ENCODE assay signal across 10 mouse cellular contexts in genomic region chr11:44330851-44331773, GRCm38 (mm10).
DNase-seq lines count a peak whose midpoint lies in the region; ATAC-seq lines count a peak whose summit lies in the region.
"Had no signal": no experiment of that assay in that cellular context is flagged by ENCODE, and none has a peak within 500 bp of the region (broad histone marks: within the 10 kb centered on the region; RNA-seq: fewer than 3 reads in every experiment).

No protein-coding gene starts in this region.

- no peaks in the 10 kb centered on the region for H3K36me3 ChIP-seq in forebrain, embryonic 16.5 days (ENCODE audit: control insufficient read depth, insufficient read depth)
- H3K36me3 ChIP-seq in intestine, embryonic 15.5 days, result no peaks in the 10 kb centered on the region
- H3K36me3 ChIP-seq in midbrain, embryonic 16.5 days (ENCODE audit: control insufficient read depth, insufficient read depth, low read length), result no peaks in the 10 kb centered on the region
- H3K36me3 ChIP-seq: embryonic facial prominence, embryonic 12.5 days had no signal

- intact Hi-C loops in left cerebral cortex, postnatal 10 days (cut with DNase I), result loop anchor here (1.0 to 2.0 kb wide), 2 partner anchors 494 to 564 kb away; no protein-coding TSS in a partner anchor

- ATAC-seq in forebrain, embryonic 16.5 days, result peak; percentile 87
- peak; percentile 71; the same call in 1 of the 2 replicates for ATAC-seq in intestine, embryonic 15.5 days
- peak; percentile 86 for ATAC-seq in midbrain, embryonic 16.5 days

- peak; percentile 69 for DNase-seq in ovary, postnatal 14 days (ENCODE audit: low spot score)
- no peak for DNase-seq in ovary, postnatal 10 days (ENCODE audit: low spot score)
- peak; percentile 26 for DNase-seq in cerebellum, adult 11 months
- DNase-seq in left cerebral cortex, postnatal 10 days (ENCODE audit: extremely low spot score in 1 of 2, low spot score in 2 of 2), result peak; percentile 51 to 83
- DNase-seq in telencephalon, adult 2 months (ENCODE audit: low read depth, low spot score), result peak; percentile 31

- no peak overlapping the region for H3K4me3 ChIP-seq in forebrain, embryonic 16.5 days (replicated peaks; ENCODE audit: low read length)
- no peak overlapping the region for H3K4me3 ChIP-seq in intestine, embryonic 15.5 days (replicated peaks)
- no peak overlapping the region; the same call in 1 of the 2 replicates for H3K4me3 ChIP-seq in midbrain, embryonic 16.5 days (ENCODE audit: low read depth, low read length)
- H3K4me3 ChIP-seq: embryonic facial prominence, embryonic 12.5 days; myocyte had no signal

- H3K27me3 ChIP-seq in forebrain, embryonic 16.5 days (replicated peaks; ENCODE audit: control insufficient read depth, insufficient read depth, low read length), result no peaks in the 10 kb centered on the region
- H3K27me3 ChIP-seq in intestine, embryonic 15.5 days (replicated peaks), result 0 out of 2 replicates have a peak, but pooled peaks cover 3% of the 10 kb centered on the region
- H3K27me3 ChIP-seq in midbrain, embryonic 16.5 days (ENCODE audit: control insufficient read depth, insufficient read depth, low read depth, low read length), result no peaks in the 10 kb centered on the region
- H3K27me3 ChIP-seq: embryonic facial prominence, embryonic 12.5 days had no signal

- no peak overlapping the region for H3K9ac ChIP-seq in forebrain, embryonic 16.5 days (replicated peaks; ENCODE audit: low read depth, low read length)
- H3K9ac ChIP-seq in intestine, embryonic 15.5 days, result no peak overlapping the region
- no peak overlapping the region for H3K9ac ChIP-seq in midbrain, embryonic 16.5 days (ENCODE audit: low read depth, low read length)
- H3K9ac ChIP-seq: embryonic facial prominence, embryonic 12.5 days had no signal

- H3K27ac ChIP-seq in forebrain, embryonic 16.5 days (ENCODE audit: low read length), result no peak overlapping the region
- H3K27ac ChIP-seq in intestine, embryonic 15.5 days, result no peak overlapping the region
- no peak overlapping the region for H3K27ac ChIP-seq in midbrain, embryonic 16.5 days (ENCODE audit: low read length)
- H3K27ac ChIP-seq: embryonic facial prominence, embryonic 12.5 days had no signal

- H3K4me2 ChIP-seq in forebrain, embryonic 16.5 days (ENCODE audit: low read length), result peak overlapping the region; percentile 37
- no peak overlapping the region for H3K4me2 ChIP-seq in intestine, embryonic 15.5 days (replicated peaks)
- peak overlapping the region; percentile 50 for H3K4me2 ChIP-seq in midbrain, embryonic 16.5 days (ENCODE audit: low read length)
- H3K4me2 ChIP-seq: embryonic facial prominence, embryonic 12.5 days had no signal

- WGBS in forebrain, embryonic 16.5 days, result 43% methylated on average over 15 of the region's 15 CpGs
- WGBS in intestine, embryonic 15.5 days, result 43% methylated on average over 15 of the region's 15 CpGs
- 36% methylated on average over 15 of the region's 15 CpGs for WGBS in midbrain, embryonic 16.5 days

- H3K9me3 ChIP-seq in forebrain, embryonic 16.5 days (ENCODE audit: control insufficient read depth, low read length), result no peaks in the 10 kb centered on the region
- H3K9me3 ChIP-seq in intestine, embryonic 15.5 days, result no peaks in the 10 kb centered on the region
- no peaks in the 10 kb centered on the region for H3K9me3 ChIP-seq in midbrain, embryonic 16.5 days (replicated peaks; ENCODE audit: control insufficient read depth, low read length, poor library complexity, severe bottlenecking)
- H3K9me3 ChIP-seq: embryonic facial prominence, embryonic 12.5 days had no signal

- H3K4me1 ChIP-seq in forebrain, embryonic 16.5 days (replicated peaks; ENCODE audit: control insufficient read depth, insufficient read depth, low read length), result no peaks in the 10 kb centered on the region
- H3K4me1 ChIP-seq in intestine, embryonic 15.5 days (replicated peaks), result no peaks in the 10 kb centered on the region
- H3K4me1 ChIP-seq in midbrain, embryonic 16.5 days (ENCODE audit: control insufficient read depth, insufficient read depth, low read length), result no peaks in the 10 kb centered on the region; the same call in 1 of the 2 replicates
- H3K4me1 ChIP-seq: embryonic facial prominence, embryonic 12.5 days had no signal
